Mouse (Mus musculus): ENCODE measurements around the gene Dars. TPM values are rescaled to one million over a fixed set of nuclear protein-coding genes. Genes with fewer than 3 reads are reported as not detected.
A peak's percentile ranks its signal among the peaks of the same experiment; 100 is the strongest.

The Dars gene
- total RNA-seq (2021), result 10 to 100 TPM; 72.5 to 73.8 TPM

- intact Hi-C loops (cut with DNase I), result no loop called here
- peak; percentile 95 for DNase-seq
Measured at GRCm38 (mm10) chr1:128416584-128417532, at the start of gene Dars. Dars (minus strand) TSS chr1:128417368.

DNA sequence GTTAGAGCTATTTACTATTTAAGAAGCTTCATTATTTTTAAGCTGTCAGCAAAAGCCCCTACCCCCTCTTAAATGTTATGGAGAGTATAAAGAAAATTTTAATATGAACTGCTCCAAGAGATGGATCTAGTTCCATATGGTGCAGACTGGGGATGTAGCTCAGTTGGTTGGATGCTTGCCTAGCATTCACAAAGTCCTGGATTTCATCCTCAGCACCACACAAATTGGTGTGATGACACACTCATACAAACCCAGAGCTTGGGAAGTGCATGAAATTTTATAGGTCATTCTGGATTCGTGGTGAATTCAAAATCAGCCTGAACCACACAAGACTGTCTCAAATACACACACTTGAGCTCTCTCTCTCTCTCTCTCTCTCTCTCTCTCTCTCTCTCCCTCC, 49.7 kb upstream of the Dars start:
- intact Hi-C loops (cut with DNase I), result no loop called here
- DNase-seq, result no peak

DNA sequence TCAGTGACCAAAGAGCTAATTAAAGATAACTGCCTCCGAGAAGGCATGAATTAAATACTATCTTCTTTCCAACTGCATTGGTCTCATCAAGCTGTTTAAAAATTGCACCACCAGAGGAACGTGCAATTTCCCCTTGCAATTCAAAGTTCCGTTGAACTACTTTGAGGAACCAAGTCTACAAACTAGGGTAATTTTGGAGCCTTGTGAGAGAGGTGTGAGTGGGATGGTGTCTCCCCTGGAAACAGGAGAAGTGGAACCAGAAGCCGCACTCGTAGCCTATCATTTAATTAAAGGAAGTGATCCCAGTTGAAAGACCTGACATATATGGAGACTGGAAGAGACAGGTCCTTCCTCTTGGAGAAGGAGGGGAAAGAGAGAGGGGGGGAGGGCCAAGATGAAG, 46.3 kb upstream of the Dars start:
- no peak for DNase-seq
- intact Hi-C loops (cut with DNase I), result no loop called here

GRCm38 (mm10) chr1:128462389-128462788, 45.2 kb upstream of the Dars start:
- intact Hi-C loops (cut with DNase I), result no loop called here
- no peak for DNase-seq

DNA sequence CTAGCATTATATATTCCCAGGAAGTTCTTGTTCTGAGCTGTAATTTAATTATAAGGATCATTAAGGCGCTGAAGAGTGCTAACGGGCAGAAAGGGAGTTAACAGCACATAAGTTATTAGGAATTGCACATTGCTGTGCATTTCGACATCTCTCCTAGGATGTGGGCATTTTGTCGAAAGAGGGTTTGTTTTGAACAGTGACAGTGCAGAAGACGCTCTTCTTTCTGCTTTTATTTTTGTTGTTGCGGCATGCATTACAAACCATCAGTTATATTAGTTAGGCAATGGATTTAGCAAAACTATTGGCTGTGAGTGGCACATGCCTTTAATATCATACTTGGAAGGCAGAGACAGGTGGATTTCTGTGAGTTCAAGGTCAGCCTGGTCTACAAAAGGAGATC, 43.6 kb upstream of the Dars start:
- DNase-seq, result no peak
- intact Hi-C loops (cut with DNase I), result no loop called here

DNA sequence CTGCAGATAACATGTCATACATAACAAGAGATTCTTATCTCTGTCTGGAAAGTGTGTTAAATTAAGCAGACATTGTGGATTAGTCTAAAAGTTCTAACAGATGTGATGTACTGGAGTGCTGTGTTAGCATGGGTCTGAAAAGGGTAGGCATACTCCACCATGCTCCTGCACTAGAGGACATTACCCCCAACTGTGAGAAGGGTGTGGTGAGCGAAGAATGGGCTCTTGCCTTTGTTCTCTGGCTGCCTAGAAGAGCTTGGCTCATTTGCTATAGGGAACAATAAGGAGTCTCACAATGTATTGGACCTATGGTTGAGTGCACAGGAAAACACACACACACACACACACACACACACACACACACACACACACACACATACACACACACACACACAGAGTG, 42.3 kb upstream of the Dars start:
- no peak for DNase-seq
- intact Hi-C loops (cut with DNase I), result no loop called here

GRCm38 (mm10) chr1:128459011-128459410, 41.8 kb upstream of the Dars start:
- no peak for DNase-seq
- intact Hi-C loops (cut with DNase I), result no loop called here

- intact Hi-C loops (cut with DNase I), result no loop called here
- DNase-seq, result peak; percentile 31
Measured at GRCm38 (mm10) chr1:128456844-128457445, 39.8 kb upstream of the Dars start.

DNA sequence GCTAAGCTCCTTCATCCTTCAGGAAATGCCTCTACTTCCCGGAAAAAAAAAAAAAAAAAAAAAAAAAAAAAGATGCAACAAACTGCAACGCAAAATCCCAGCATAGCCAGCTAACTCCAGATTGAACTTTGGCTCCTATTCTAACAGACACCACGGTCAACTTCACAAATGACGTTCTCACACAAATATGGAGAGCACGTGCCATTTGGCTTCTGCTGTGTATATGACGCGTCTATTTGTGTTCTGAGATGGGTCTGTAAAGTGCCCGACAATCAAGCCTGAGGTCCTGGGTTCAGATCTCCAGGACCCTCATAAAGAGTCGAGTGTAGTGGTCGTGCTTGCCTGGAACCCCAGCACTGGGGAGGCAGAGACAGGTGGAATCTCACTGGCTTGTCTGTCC, 39.1 kb upstream of the Dars start:
- intact Hi-C loops (cut with DNase I), result no loop called here
- DNase-seq, result no peak

DNA sequence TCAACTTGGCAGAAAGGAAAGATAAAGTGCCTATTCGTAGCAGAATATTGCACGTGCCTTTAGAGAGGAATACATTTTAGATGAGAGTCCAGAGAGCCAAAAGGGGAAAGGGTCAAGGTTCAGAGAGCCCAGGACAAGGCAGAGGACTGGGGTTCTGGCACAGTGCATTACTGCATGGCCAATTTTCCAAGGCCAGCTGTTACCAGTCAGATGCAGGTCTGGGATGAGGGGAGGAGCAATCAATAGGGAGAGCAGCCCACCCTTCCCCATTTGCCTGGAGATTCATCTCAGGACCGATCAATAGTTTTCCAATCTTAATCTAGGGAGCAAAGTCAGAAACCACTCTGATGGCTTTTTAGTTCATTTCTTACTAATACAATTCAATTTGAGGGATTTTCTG, 35.0 kb upstream of the Dars start:
- intact Hi-C loops (cut with DNase I), result no loop called here
- DNase-seq, result no peak

GRCm38 (mm10) chr1:128451183-128451582, 34.0 kb upstream of the Dars start:
- intact Hi-C loops (cut with DNase I), result no loop called here

DNA sequence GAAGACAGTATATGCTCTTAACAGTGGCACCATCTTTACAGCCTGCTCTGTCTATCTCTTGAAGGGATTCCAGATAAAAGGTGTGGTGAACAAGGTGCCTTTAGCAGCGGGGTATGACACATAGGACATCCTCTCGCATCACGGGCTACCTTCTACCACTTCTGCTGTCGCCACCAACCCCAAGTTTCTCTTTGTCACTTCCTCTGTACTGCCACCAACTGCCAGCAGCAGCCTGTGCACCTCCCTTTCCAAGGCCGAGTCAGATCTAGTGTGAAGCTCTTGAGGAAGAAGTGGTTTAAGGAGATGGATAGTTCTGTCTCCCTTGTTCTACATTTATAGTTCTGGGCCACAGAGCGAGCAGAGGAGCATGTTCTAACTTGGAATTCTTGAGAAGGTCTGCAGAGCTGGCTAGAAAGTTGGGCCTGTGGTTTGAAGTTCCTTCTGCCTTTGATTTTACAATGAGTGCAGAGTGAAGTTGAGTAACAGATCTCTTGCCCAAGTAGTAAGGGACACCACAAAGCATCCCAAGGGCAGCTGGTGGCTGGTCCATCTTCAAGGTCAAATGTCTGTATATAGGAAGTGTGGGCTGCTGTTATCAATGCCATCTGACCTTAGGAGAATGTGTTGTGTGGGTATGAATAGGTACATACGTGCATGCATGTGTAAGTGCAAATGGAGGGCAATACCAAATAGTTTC, 30.2 kb upstream of the Dars start:
- intact Hi-C loops (cut with DNase I), result no loop called here
- no peak for DNase-seq

More at GRCm38 (mm10) chr1:128451183-128451582, 34.0 kb upstream of the Dars start:
- DNase-seq, result no peak

DNA sequence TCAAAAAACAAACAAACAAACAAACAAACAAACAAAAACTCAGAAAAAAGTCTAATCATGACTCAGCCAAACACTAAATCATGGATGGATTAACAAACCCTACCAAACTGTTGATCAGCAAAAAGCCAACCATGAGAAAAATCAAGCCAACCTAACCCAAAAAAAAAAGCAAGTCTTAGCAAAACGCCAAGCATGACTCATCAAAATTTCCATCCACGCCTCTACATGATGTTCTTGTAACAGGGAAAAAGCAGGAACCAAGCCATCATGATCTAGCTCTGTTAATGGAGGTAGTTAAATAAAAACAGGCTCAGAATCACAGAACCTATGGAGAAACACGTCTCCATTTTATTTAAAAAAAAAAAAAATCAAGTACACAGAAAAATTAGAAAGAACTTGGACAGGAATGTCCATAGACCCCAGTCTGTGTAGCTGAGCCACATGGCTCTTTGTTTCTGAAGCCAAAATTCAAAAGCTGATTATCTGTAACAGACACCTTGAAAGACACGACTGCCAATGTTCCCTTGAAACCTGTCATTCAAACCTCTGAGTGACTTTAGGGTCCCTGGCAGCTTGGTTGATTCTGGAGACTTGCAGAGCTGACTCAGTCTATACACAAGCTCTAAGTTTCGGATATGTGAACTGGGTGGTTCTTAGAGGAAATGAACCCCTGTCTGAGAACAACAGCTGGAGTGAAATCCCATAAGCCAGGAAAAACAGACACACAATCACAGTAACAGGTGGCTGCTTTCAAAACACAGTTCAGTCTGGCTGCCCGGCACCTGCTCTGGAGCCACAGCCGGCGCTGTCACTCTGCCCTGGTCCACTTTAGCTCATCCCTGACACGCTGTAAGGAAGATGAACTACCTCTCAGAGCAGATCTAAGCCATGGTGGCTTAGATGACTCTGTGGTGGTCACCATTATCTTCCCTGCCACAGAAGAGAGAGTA, 27.0 kb upstream of the Dars start:
- DNase-seq, result no peak
- intact Hi-C loops (cut with DNase I), result no loop called here

GRCm38 (mm10) chr1:128441129-128441473, 23.9 kb upstream of the Dars start:
- DNase-seq, result no peak
- intact Hi-C loops (cut with DNase I), result no loop called here

DNA sequence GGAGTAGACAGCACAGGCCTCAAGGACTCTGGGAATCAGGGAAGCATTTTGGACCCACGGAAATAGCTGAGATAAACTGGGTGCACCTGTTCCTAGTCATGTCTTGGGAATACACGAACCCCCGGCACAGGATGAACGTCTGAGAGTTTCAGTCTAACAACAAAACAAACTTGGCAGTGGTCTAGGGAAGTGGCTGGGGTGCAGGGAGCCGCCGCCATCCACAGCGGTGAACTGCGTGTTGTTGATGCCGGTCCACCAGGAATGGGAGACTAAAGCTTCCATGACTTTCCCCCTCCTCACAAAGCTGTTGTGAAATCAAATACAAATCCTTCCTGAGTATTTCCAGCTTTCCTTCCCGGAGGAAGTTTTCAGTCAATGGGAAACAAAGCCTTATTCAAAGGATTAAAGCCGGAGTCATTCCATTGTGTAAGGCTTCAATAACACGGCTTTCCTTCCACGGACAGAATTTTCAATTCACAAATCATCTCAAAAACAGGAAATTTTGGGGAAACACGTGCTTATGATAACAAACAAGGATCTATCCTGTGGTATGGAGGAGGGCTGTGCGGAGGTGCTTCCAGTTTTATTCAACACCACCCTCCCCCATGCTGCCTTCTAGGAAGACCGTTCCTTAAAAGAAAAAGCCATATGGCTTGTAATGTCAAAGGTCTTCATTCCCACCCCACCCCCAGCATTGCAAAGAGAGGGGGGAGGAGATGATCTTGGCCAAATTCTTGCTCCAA, 23.4 kb upstream of the Dars start:
- no peak for DNase-seq
- intact Hi-C loops (cut with DNase I), result no loop called here

DNA sequence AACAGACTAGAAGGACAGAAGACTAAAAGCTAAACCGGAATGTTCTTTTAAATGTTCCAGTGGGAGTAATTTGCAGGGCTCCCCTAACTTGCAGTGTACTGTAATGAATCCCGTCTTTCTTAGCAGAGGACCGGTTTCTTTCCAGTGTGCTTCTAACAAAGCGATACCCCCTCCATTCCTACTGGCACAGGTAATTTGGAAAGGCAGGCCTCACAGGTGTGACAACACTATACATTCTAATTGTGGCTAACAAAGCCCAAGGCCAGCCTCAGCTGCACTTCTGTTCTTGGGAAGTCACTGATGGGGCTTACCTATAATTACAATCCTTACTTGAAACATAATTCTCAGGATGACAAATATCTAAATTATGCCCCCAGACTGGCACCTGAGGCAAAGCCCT, 22.4 kb upstream of the Dars start:
- no peak for DNase-seq
- intact Hi-C loops (cut with DNase I), result no loop called here

DNA sequence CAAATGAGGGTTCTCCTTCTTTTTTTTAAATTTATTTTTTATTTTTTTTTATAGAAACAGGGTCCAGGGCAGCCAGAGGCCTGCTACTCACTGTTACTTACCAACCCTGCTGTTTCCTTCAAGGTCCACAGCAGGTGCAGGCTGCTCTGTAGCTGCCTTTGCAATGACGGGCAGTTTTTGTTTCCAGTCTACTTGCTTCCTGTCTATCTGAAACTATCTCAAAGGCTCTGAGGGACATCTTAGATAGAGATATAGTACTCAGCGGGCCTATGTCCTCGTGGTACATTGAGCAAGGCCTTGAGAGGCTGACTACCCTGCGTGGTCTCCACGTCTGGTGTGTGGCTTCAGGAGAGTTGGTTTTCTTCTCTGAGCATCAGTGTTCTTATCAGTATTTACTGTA, 21.4 kb upstream of the Dars start:
- intact Hi-C loops (cut with DNase I), result no loop called here
- DNase-seq, result no peak

- intact Hi-C loops (cut with DNase I), result no loop called here
- no peak for DNase-seq
Measured at GRCm38 (mm10) chr1:128437276-128437675, 20.1 kb upstream of the Dars start.

- no peak for DNase-seq
- intact Hi-C loops (cut with DNase I), result no loop called here
Measured at GRCm38 (mm10) chr1:128436015-128436414, 18.8 kb upstream of the Dars start.

DNA sequence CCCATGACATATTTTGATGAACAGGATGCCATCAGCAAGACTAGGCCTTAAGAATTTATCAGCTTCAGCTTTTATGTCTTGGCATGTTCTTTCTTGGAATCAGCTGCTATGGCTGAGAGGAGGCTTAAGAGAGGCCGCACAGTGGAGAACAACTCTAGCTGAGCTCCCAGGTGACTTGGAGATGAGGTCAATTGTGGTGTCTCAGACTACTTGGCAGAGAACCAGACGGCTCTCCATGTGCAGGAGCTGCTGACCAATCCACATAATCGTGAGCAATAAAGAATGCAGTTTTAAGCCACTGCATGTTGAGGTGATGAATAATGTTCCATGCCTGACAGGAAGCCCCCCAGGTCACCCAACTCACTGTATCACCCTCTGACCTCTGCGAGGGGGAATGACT, 18.4 kb upstream of the Dars start:
- DNase-seq, result no peak
- intact Hi-C loops (cut with DNase I), result no loop called here
